Mouse (Mus musculus) kidney, embryonic 16.5 days (tissue): ENCODE results near the gene Atp6v0a4. TPM values are rescaled to one million over a fixed set of nuclear protein-coding genes. Genes with fewer than 3 reads are reported as not detected.

Experiments
- ATAC-seq: fragments of 200-750 bp; cut with Nextera tagmentation; 2 replicates; pipeline ENCODE4 v1.8.0; 2017; ENCODE audit warnings: moderate TSS enrichment; ENCODE audit not compliant: low FRiP score, low TSS enrichment
- H3K27ac ChIP-seq: fragments of 300-500 bp; sonication (generic); 2 replicates; pipeline ENCODE4 v1.5.1; 2014; ENCODE audit warnings: low read length
- H3K27me3 ChIP-seq: fragments of 300-500 bp; sonication (generic); 2 replicates; pipeline ENCODE4 v1.6.1; 2014; ENCODE audit warnings: low read length, control low read depth, mixed read lengths; ENCODE audit not compliant: insufficient read depth
- H3K36me3 ChIP-seq: fragments of 300-500 bp; sonication (generic); 2 replicates; pipeline ENCODE4 v1.6.1; 2014; ENCODE audit warnings: low read length, control low read depth, mixed read lengths; ENCODE audit not compliant: insufficient read depth
- H3K4me1 ChIP-seq: fragments of 300-500 bp; sonication (generic); 2 replicates; pipeline ENCODE4 v1.6.1; 2014; ENCODE audit warnings: low read length, control low read depth, mixed read lengths; ENCODE audit not compliant: insufficient read depth
- H3K4me2 ChIP-seq: fragments of 300-500 bp; sonication (generic); replicated peaks from 2 replicates; pipeline ENCODE4 v1.6.1; 2014; ENCODE audit warnings: low read depth, low read length
- H3K4me3 ChIP-seq: fragments of 300-500 bp; sonication (generic); 2 replicates; pipeline ENCODE4 v1.5.1; 2014; ENCODE audit warnings: mild to moderate bottlenecking, low read length
- H3K9ac ChIP-seq: fragments of 300-500 bp; sonication (generic); replicated peaks from 2 replicates; pipeline ENCODE4 v1.6.1; 2014; ENCODE audit warnings: low read length
- H3K9me3 ChIP-seq: fragments of 300-500 bp; sonication (generic); 2 replicates; pipeline ENCODE4 v1.6.1; 2016; ENCODE audit warnings: low read length, control low read depth
- WGBS: fragments of 180-500 bp; shearing (Covaris S2); extraction: QIAGEN DNeasy Blood & Tissue Kit; methylation state at CpG from one replicate; pipeline ENCODE4 v1.1.7; 2014; 5-methylcytosine and 5-hydroxymethylcytosine counted together
- polyA plus RNA-seq: library from polyadenylated mRNA; unstranded; fragments of >200 nt; fragmentation: Nextera tagmentation; extraction: Ambion mirVana; gene quantifications from 2 replicates; pipeline ENCODE4 v1.2.1, GENCODE M21; 2015

Gene Atp6v0a4
- 21.8 and 28.9 TPM in 2 replicates for polyA plus RNA-seq

DNA sequence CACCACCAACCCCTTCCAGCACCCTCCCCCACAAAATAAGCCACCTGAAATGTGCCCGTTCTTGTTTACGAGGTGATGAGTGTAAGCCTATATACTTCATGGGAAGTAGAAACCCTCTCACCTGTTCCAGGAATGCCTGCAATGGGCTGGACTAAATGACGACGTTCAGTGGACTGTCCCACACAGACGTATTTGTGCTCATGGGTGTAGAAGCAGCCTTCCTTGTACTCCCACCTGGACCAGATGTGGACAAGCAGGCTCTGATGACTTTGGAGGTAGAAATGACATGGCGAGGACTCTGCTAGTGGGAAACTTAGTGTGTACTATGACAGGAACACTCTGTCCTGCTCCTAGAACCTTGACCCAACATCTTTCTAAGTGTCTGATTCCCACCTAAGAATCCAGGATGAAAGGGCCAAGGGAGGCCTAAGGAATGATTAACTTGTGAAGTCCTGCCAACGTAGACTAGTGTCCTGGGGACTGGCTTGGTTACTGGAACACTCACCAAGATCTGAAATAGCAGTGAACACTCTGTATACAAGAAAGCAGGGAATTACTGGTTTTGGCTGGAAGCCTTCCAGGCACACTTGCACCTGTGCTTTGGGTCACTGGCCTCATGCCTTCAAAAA, at the start of gene Atp6v0a4:
Gene Atp6v0a4, minus strand, starts transcription at position 380 of the 629 bp plus-strand sequence.
- Histone ChIP-seq H3K36me3 (peaks cover 19% of the 10 kb centered on the region), H3K9me3 (peaks cover 3% of the 10 kb centered on the region; the same call in 1 of the 2 replicates), H3K4me3 (0 out of 2 replicates have a peak within 1 kb of the TSS, but pooled peaks have one; percentile 2), H3K27me3 (no peaks in the 10 kb centered on the region), H3K4me1 (peaks cover 35% of the 10 kb centered on the region), H3K27ac (peak within 1 kb of the TSS; percentile 74), H3K4me2 (peak within 1 kb of the TSS; percentile 33), H3K9ac (0 out of 2 replicates have a peak within 1 kb of the TSS, but pooled peaks have one; percentile 6)
- 61% methylated on average over 7 of the region's 7 CpGs for WGBS
- peak; percentile 78 for ATAC-seq

GRCm38 (mm10) chr6:38165385-38165784, 41.0 kb upstream of the Atp6v0a4 start:
- H3K9me3 ChIP-seq, result no peaks in the 10 kb centered on the region
- WGBS, result 37% methylated on average over 6 of the region's 6 CpGs

DNA sequence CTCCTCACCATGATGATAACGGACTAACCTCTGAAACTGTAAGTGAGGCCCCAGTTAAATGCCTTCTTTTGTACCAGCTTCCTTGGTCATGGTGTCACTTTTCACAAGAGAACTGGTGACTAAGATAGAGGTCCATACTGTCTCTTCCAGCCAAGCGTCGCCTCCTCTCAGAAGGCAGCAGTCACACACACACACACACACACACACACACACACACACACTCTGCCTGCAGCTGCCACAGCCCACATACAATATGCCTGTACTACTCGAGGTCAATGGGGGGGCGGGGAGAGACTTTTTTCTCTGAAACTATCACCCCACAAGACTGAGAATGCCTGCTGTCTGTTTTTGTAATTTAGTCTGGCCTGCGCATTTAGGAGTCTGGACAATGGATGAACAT, 40.3 kb upstream of the Atp6v0a4 start:
- no peak overlapping the region for H3K4me2 ChIP-seq
- no peak for ATAC-seq
- H3K4me3 ChIP-seq, result no peak overlapping the region
- H3K4me1 ChIP-seq, result peaks cover 8% of the 10 kb centered on the region; the same call in 1 of the 2 replicates
- H3K9ac ChIP-seq, result no peak overlapping the region
- H3K36me3 ChIP-seq, result peaks cover 20% of the 10 kb centered on the region
- no peaks in the 10 kb centered on the region for H3K9me3 ChIP-seq
- no peaks in the 10 kb centered on the region for H3K27me3 ChIP-seq
- H3K27ac ChIP-seq, result peak overlapping the region; percentile 41; the same call in 1 of the 2 replicates
- 69% methylated on average over 6 of the region's 6 CpGs for WGBS

More at GRCm38 (mm10) chr6:38165385-38165784, 41.0 kb upstream of the Atp6v0a4 start:
- Histone ChIP-seq H3K9ac (0 out of 2 replicates have a peak overlapping the region, but pooled peaks have one; percentile 1), H3K36me3 (peaks cover 25% of the 10 kb centered on the region), H3K27me3 (no peaks in the 10 kb centered on the region), H3K4me1 (peaks cover 6% of the 10 kb centered on the region; the same call in 1 of the 2 replicates), H3K27ac (peak overlapping the region; percentile 41), H3K4me3 (no peak overlapping the region), H3K4me2 (no peak overlapping the region)
- no peak for ATAC-seq

- Histone ChIP-seq H3K9ac (no peak overlapping the region), H3K36me3 (peaks cover 9% of the 10 kb centered on the region), H3K4me3 (no peak overlapping the region), H3K4me2 (no peak overlapping the region), H3K27me3 (no peaks in the 10 kb centered on the region), H3K9me3 (no peaks in the 10 kb centered on the region), H3K27ac (no peak overlapping the region), H3K4me1 (peaks cover 8% of the 10 kb centered on the region; the same call in 1 of the 2 replicates)
- ATAC-seq, result no peak
- WGBS, result 42% methylated on average over 14 of the region's 14 CpGs
Measured at GRCm38 (mm10) chr6:38162825-38163504, 38.6 kb upstream of the Atp6v0a4 start.

DNA sequence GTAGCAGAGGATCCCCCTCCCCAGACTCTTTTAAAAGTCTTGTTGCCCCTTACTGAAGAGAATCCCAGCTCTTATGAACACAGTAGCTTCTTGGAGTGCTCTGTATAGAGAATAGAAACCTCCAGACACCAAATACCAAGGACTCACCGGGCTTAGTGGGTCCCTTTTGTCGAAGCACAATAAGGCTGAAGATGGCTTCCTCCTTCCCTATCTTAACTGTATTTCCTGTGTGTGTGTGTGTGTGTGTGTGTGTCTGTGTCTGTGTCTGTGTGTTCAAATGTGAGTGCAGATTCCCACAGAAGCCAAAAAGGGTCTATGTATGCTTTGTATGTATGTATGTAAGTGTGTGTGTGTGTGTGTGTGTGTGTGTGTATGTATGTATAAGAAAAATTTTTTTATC, 36.2 kb upstream of the Atp6v0a4 start:
- H3K9ac ChIP-seq, result no peak overlapping the region
- peaks cover 4% of the 10 kb centered on the region for H3K36me3 ChIP-seq
- H3K27me3 ChIP-seq, result no peaks in the 10 kb centered on the region
- peak overlapping the region; percentile 72 for H3K27ac ChIP-seq
- no peak overlapping the region for H3K4me2 ChIP-seq
- no peaks in the 10 kb centered on the region for H3K9me3 ChIP-seq
- H3K4me1 ChIP-seq, result peaks cover 3% of the 10 kb centered on the region; the same call in 1 of the 2 replicates
- H3K4me3 ChIP-seq, result no peak overlapping the region
- 72% methylated on average over 2 of the region's 2 CpGs for WGBS
- ATAC-seq, result 0 out of 2 replicates have a peak, but pooled peaks have one; percentile 18

DNA sequence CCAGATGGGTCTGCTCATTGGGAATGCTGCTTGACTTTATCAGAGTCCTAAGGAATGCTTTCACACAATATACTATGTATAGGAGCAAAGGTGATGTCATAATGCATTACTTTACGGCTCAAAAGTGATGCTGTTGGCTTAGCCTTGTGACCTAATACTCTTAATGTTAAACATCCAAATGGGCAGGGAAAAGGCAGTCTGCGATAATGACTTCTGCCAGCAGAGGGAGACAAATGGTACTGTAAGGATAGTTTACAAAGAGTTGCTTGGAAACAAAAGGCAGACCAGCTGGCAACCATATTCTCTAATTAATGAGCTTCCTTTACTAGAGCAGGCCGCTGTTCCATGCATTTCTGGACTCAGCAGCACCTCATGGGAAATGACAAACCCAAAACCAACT, 35.7 kb upstream of the Atp6v0a4 start:
- no peak overlapping the region for H3K4me2 ChIP-seq
- no peaks in the 10 kb centered on the region for H3K27me3 ChIP-seq
- peak overlapping the region; percentile 72 for H3K27ac ChIP-seq
- WGBS, result 3% methylated on average over 3 of the region's 3 CpGs
- no peak overlapping the region for H3K4me3 ChIP-seq
- ATAC-seq, result peak; percentile 73; the same call in 1 of the 2 replicates
- H3K9me3 ChIP-seq, result no peaks in the 10 kb centered on the region
- peaks cover 3% of the 10 kb centered on the region; the same call in 1 of the 2 replicates for H3K4me1 ChIP-seq
- H3K9ac ChIP-seq, result no peak overlapping the region
- peaks cover 4% of the 10 kb centered on the region for H3K36me3 ChIP-seq

DNA sequence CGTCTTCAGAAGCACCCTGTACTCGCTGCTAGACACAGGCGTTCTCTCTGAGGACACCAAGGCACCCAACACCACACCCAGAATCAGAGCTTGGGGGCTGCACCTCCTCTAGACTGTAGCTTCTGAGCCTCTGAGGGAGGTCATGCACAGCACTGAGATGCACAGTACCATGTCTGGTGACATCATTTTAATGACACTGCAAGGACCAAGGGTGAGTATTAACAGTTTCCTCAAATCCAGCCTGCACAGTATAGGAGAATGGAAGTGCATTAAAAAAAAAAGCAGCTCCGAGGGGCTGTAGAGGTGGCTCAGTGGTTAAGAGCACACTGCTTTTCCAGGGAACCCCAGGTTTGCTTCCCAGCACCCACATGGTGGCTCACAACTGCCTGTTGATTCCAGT, 35.2 kb upstream of the Atp6v0a4 start:
- H3K9me3 ChIP-seq, result no peaks in the 10 kb centered on the region
- no peak overlapping the region for H3K4me3 ChIP-seq
- H3K36me3 ChIP-seq, result peaks cover 7% of the 10 kb centered on the region
- 88% methylated on average over 4 of the region's 4 CpGs for WGBS
- no peaks in the 10 kb centered on the region for H3K27me3 ChIP-seq
- H3K27ac ChIP-seq, result no peak overlapping the region
- peaks cover 3% of the 10 kb centered on the region; the same call in 1 of the 2 replicates for H3K4me1 ChIP-seq
- H3K9ac ChIP-seq, result no peak overlapping the region
- peak; percentile 52 for ATAC-seq
- H3K4me2 ChIP-seq, result no peak overlapping the region

DNA sequence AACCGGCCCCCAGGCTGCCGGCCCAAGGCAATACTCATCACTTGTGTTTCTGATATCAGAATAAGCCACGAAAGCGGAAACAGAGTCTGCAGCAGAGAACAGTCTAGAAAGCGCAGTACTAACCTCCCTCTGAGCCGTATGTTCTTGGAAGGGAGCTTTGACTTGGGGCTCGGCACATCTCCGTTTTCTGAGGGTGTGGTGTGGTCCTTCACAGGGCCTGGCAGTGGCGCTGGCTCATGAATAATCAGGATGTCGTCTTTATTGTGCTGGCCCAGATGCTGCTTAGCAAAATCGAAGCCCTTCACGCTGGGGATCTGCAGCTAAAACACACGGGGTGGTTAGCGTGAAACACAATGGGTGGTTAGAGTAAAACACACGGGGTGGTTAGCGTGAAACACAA, 33.5 kb upstream of the Atp6v0a4 start:
- H3K4me3 ChIP-seq, result no peak overlapping the region
- WGBS, result 85% methylated on average over 16 of the region's 16 CpGs
- H3K4me1 ChIP-seq, result peaks cover 3% of the 10 kb centered on the region; the same call in 1 of the 2 replicates
- no peaks in the 10 kb centered on the region for H3K9me3 ChIP-seq
- H3K27ac ChIP-seq, result no peak overlapping the region
- H3K9ac ChIP-seq, result no peak overlapping the region
- ATAC-seq, result no peak
- no peaks in the 10 kb centered on the region for H3K27me3 ChIP-seq
- peaks cover 10% of the 10 kb centered on the region for H3K36me3 ChIP-seq
- no peak overlapping the region for H3K4me2 ChIP-seq

DNA sequence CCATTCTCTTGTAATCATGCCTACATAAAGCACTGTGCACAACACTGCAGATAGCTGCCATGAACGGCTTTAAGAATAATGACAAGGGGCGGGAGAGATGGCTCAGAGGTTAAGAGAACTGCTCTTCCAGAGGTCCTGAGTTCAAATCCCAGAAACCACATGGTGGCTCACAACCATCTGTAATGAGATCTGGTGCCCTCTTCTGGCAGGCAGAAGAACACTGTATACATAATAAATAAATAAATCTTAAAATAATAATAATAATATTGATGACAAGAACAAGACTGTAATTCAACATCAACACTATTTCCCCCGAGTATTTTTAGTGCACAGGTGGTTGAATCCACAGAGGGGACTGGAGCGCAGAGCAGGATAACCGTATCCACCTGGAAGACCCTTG, 31.8 kb upstream of the Atp6v0a4 start:
- H3K4me3 ChIP-seq, result no peak overlapping the region
- H3K4me2 ChIP-seq, result no peak overlapping the region
- H3K27ac ChIP-seq, result no peak overlapping the region
- no peaks in the 10 kb centered on the region for H3K27me3 ChIP-seq
- H3K36me3 ChIP-seq, result peaks cover 13% of the 10 kb centered on the region
- no peaks in the 10 kb centered on the region for H3K9me3 ChIP-seq
- H3K4me1 ChIP-seq, result peaks cover 3% of the 10 kb centered on the region; the same call in 1 of the 2 replicates
- ATAC-seq, result no peak
- WGBS, result 88% methylated on average over 5 of the region's 5 CpGs
- no peak overlapping the region for H3K9ac ChIP-seq
